Mouse (Mus musculus): ENCODE measurements around the gene T2.

DNA sequence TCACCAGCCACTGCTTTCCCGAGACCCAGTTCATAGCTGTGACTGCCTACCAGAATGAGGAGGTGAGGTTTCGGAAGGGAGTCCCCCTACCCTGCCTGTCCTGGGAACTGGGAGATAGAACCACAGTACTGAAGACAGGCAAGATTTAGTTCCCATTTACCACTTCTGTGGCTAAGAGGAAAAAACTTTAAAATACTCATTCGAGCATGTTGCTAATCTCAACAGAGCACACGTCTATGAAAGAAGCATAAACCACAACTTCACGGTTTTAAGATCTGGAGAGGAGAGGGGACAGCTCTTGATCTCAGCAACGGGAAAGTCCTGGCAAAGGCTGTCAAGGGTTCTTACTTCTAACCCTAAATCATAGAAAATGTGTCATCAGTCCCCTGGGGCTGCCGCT, 80.4 kb downstream of the T2 start:
- no peak for TF ChIP-seq POLR2A (IDR thresholded peaks at IDR 0.05; ENCODE audit: borderline replicate concordance, low read depth, low read length)
- TF ChIP-seq CTCF (IDR thresholded peaks at IDR 0.05; ENCODE audit: low read depth, low read length), result no peak
